Mouse (Mus musculus) layer of hippocampus, adult 8-10 months (tissue): ENCODE measurements around the gene Cyp2j7. TPM values are rescaled to one million over a fixed set of nuclear protein-coding genes. Genes with fewer than 3 reads are reported as not detected.
A peak's percentile ranks its signal among the peaks of the same experiment; 100 is the strongest.
"Not testable (repeated sequence)": the region's sequence is repeated elsewhere in the genome, so short reads cannot be mapped to it uniquely, and the experiment has no call there.

ENCODE experiments used
- DNase-seq, 2 experiments: peaks; one replicate each; pipeline ENCODE4 v3.0.0; 2022; ENCODE audit warnings: low spot score in 2 of 2
- total RNA-seq, 4 experiments: library from RNA; stranded (reverse); gene quantifications; 2 replicates each; pipeline ENCODE4 v1.2.4; 2022

Cyp2j7 gene
- total RNA-seq, result under 1 TPM in 1 of 4 experiments, not detected in 3; 0.20 TPM

DNA sequence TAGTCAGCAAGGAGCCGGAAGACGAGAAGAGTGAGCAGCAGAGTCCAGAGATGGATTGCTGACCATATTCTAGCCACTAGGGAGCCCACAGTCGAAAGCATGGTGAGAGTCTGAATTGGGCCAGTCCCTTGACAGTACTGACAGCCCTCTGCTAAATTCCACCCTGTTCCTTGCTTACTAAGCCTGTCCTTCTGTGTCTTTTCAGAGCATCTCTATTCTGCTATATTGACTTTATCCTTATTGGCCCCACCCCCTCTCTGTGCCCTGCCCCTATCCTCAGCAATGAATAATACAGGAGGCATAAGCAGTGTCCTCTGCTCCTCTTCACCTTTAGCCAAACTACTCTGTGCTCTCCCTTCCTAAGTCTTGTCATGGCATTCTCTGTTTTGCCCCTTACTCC is at the start of gene Cyp2j7:
TSS of gene Cyp2j7 (minus strand) at position 101 of the 400 bp plus-strand sequence.
- no peak for DNase-seq

DNA sequence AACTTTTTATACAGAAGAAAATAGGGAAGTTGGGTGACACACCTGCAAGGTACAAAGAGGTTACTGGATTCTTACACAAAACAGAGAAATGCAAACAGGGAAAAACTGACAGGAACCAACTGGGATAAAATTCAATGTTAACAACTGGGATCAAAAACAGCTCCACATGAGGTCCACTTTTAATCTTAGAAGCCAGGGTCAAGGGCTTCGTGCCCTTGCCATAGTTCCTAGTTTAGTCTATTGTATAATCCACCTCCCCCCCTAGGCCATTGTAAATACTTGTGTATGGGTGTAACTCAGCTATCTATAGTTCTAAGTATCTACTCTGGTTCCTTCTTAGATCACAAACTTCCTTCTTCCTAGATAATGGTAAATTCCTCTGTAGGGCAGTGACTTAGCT is 40.4 kb upstream of the Cyp2j7 start:
- not testable (repeated sequence) for DNase-seq

DNA sequence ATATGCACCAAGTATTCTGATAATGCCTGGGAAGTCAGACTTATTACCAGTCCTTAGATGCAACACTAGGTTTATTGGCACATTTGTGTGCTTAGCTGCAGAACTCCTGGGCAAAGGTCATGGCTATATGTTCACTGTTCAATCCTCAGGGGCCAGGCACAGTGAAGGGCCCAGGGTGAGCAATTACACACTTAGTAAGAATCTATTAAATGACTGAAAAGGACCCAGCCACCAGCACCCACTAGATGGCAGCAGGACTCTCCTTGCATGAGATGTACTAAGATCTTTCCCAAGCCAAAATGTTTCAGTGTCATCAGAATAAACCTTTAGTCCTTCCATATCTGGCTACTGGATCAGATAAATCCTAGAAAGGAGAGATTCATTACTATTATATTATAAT is 37.4 kb upstream of the Cyp2j7 start:
- peak; percentile 26 to 73 for DNase-seq

DNA sequence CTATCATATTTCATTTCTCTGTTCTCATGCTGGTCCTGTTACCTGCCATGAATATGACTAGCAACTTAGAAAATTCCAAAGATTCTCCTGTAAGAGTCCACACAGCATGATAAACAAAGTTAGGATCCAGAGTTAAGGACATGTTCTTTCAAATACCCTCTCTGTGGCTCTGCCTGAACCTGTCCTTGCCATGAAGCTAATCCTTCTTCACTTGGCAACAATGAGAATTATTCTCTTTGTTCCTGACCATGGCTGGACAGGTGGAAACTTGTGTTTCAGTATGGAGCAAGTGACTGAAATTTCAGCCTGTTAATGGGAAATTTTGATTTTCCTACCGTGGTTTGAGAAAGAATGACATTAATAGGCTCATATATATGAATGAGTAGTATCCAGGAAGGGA is 39.8 kb downstream of the Cyp2j7 start:
- no peak for DNase-seq

DNA sequence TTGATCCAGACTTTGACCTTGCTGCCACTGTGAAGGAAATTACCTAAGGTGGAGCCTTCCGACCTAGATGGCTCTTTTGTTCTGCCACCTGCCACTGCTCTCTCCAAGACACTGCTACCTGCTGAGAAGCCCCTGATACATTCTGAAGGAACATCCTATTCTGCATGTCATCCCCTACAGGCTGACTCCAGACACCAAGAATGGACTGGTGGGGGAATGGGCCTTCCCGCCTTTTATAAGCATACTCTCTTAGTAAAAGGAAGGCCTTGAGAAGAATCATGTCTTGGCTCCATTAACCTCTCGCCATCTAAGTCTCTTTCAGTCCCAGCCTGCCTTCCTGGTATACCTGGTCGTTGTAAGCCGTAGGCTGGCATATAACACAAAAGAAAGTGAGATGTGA is 47.1 kb downstream of the Cyp2j7 start:
- not testable (repeated sequence) for DNase-seq

DNA sequence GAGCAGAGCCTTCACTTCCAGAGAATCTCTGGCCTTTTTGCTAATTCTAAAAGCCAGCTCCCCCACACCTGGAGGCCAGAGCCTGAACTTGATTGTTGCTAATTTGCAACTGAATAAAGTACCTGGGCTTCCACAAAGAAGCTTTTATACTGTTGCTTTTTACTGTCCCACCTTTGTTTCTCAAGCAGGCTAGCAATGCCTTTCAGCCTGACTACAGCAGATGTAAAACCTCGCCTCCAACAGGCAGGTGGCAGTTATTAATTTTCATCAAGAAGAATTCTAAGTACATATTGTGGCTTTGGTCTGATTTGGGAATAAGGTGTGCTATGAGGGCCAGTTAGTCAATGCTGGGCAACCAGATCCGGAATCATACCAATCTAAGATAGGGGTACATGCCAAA is 47.8 kb downstream of the Cyp2j7 start:
- not testable (repeated sequence) for DNase-seq

DNA sequence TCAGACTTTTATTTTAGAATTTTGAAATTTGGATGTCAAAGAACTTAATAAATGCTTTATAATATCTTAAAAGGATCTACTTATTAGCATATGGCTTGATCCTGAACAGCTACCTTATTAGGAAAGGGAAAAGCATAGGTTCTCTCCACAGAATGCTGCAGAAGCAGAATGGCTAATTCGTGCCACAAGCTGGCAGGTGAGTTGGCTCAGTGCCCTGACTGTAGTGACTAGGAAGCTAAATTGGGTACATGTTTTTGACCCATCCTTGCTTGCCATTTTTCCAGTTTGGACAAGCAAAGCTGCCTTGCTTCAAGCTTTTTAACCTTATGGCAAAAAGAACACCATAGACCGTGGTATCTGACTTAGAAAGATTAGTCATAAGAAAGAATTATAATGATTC is 48.3 kb downstream of the Cyp2j7 start:
- not testable (repeated sequence) for DNase-seq

DNA sequence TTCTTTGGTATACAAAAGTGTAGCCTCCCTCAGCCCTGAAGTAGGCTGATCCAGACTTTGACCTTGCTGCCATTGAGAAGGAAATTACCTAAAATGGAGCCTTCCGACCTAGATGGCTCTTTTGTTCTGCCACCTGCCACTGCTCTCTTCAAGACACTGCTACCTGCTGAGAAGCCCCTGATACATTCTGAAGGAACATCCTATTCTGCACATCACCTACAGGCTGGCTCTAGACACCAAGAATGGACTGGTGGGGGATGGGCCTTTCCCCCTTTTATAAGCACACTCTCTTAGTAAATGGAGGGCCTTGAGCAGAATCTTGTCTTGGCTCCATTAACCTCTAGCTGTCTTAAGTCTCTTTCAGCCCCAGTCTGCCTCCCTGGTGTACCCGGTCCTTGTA is 51.7 kb downstream of the Cyp2j7 start:
- DNase-seq, result not testable (repeated sequence)

DNA sequence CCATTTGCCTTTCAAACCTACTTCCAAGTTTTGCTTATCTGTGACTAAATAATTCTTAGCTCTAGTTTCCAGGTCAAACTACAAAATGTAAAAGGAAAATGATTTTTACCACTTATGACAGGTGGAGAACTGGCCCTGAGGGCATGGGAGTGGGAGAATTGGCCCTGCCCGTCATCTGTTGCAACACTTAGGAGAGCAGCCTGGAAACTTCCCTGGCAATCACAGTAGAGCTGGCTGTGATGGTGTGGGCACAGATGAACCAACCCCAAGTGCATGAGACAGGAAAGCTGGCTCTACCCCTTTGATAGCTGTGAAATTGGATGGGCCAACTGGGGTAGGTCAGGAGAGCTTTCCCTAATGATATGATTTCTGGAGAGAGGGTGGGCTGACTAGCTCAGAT is 73.6 kb downstream of the Cyp2j7 start:
- no peak for DNase-seq

DNA sequence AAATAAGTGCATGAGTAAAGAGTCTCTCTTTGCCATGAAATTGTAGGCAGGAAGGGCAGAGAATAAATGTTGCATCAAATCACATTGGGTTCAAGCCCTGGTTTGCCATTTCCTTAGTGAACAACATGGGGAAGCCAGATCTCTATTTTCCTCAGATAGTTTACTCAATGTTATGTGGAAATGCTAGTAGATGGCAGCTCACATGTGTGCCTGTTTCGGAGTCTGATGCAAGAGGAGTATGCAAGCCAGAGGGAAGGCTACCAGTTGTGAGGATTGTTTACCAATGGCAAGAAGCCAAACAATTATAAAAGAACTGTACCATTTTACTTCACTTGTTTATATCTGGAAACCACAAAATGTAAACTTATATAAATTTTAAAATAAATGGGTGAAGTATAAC is 74.9 kb downstream of the Cyp2j7 start:
- no peak for DNase-seq

Other genes with a start within 250 kb of the Cyp2j7 start
- gene Cyp2j13, start 159.1 kb downstream of the Cyp2j7 start, total RNA-seq, result 1 to 10 TPM; 1.8 to 2.5 (median 2.4) TPM
- 1 to 10 TPM; 4.3 to 5.5 (median 4.6) TPM for gene Cyp2j12, start 95.5 kb downstream of the Cyp2j7 start, total RNA-seq
- gene Cyp2j11, start 112.0 kb upstream of the Cyp2j7 start, total RNA-seq, result under 1 TPM in 3 of 4 experiments, not detected in 1; 0.20 to 0.70 (median 0.24) TPM